Mouse (Mus musculus) neural tube, embryonic 13.5 days (tissue): ENCODE measurements at regions not wholly inside any gene's neighbourhood (a gene's known extent, or its start where the extent isn't known, plus 50 kb on each side); places are given as distances from the start of the nearest gene placed in this dataset.

Source experiments
- ATAC-seq: fragments of 200-750 bp; cut with Nextera tagmentation; 2 replicates; pipeline ENCODE4 v1.8.0; 2017; ENCODE audit warnings: low read depth, mild to moderate bottlenecking, moderate TSS enrichment, moderate library complexity
- H3K27ac ChIP-seq: fragments of 300-500 bp; sonication (generic); replicated peaks from 2 replicates; pipeline ENCODE4 v1.5.1; 2015; ENCODE audit warnings: moderate library complexity, mild to moderate bottlenecking, inconsistent platforms
- H3K27me3 ChIP-seq: fragments of 300-500 bp; sonication (generic); 2 replicates; pipeline ENCODE4 v1.6.1; 2015; ENCODE audit warnings: mild to moderate bottlenecking, inconsistent platforms
- H3K36me3 ChIP-seq: fragments of 300-500 bp; sonication (generic); 2 replicates; pipeline ENCODE4 v1.6.1; 2015; ENCODE audit warnings: mild to moderate bottlenecking, inconsistent platforms
- H3K4me1 ChIP-seq: fragments of 300-500 bp; sonication (generic); replicated peaks from 2 replicates; pipeline ENCODE4 v1.6.1; 2015; ENCODE audit warnings: inconsistent platforms
- H3K4me2 ChIP-seq: fragments of 300-500 bp; sonication (generic); 2 replicates; pipeline ENCODE4 v1.6.1; 2015; ENCODE audit warnings: inconsistent platforms, mild to moderate bottlenecking, moderate library complexity
- H3K4me3 ChIP-seq: fragments of 300-500 bp; sonication (generic); 2 replicates; pipeline ENCODE4 v1.5.1; 2015; ENCODE audit warnings: mild to moderate bottlenecking, inconsistent platforms
- H3K9ac ChIP-seq: fragments of 300-500 bp; sonication (generic); 2 replicates; pipeline ENCODE4 v1.6.1; 2015; ENCODE audit warnings: moderate library complexity, mild to moderate bottlenecking, inconsistent platforms
- H3K9me3 ChIP-seq: fragments of 300-500 bp; sonication (generic); 2 replicates; pipeline ENCODE4 v1.6.1; 2016; ENCODE audit warnings: inconsistent platforms
- WGBS: fragments of 180-500 bp; shearing (Covaris S2); methylation state at CpG from one replicate; pipeline ENCODE4 v1.1.7; 2015; 5-methylcytosine and 5-hydroxymethylcytosine counted together

DNA sequence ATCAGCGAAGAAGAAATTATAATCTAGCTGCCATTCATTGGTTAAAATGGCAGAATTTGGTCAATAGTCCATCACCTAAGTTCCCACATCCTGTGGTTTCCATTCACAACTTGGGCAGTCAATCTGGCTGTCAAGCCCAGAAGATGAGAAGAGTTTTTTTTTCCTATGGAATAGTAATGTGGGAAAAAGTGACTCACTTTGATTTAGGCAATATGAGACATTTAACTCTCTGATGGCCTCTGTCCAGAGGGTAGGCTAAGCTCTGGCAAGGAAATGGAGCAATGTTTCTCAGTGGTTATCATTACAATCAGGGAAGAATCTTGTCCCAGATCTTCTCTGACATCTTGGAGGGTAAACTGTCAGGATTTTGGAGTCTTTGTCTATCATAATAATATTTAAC, 367.9 kb downstream of the Ets1 start:
- no peak overlapping the region for H3K4me2 ChIP-seq
- H3K4me1 ChIP-seq: no peaks in the 10 kb centered on the region
- ATAC-seq: no peak
- H3K9ac ChIP-seq: no peak overlapping the region
- H3K9me3 ChIP-seq: no peaks in the 10 kb centered on the region
- 95% methylated on average over 1 of the region's 1 CpGs for WGBS
- no peak overlapping the region for H3K27ac ChIP-seq
- no peaks in the 10 kb centered on the region for H3K27me3 ChIP-seq
- H3K4me3 ChIP-seq: no peak overlapping the region
- no peaks in the 10 kb centered on the region for H3K36me3 ChIP-seq

DNA sequence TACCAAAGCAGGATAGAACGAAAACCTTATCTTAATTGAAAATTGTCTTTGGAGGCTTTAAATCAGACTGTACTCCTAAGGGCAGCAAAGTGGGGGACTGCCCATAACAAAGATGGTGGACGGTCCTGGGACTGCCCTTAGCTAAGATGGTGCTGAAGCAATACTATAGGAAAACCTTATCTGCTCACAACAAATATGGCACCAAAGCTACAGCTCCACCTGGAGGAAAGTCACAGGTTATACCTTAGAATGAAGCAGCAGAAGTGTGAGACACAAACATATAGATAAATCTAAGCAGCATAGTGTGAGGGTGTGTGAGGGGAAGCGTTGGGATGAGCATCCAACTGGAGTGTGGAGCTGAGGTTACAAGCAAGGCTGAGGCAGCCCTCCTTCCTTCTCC, 368.5 kb downstream of the Ets1 start:
- no peak overlapping the region for H3K4me3 ChIP-seq
- no peaks in the 10 kb centered on the region for H3K4me1 ChIP-seq
- no peaks in the 10 kb centered on the region for H3K27me3 ChIP-seq
- no peaks in the 10 kb centered on the region for H3K36me3 ChIP-seq
- no peak overlapping the region for H3K27ac ChIP-seq
- no peaks in the 10 kb centered on the region for H3K9me3 ChIP-seq
- no peak overlapping the region for H3K4me2 ChIP-seq
- WGBS: 92% methylated on average over 3 of the region's 3 CpGs
- no peak for ATAC-seq
- no peak overlapping the region for H3K9ac ChIP-seq

DNA sequence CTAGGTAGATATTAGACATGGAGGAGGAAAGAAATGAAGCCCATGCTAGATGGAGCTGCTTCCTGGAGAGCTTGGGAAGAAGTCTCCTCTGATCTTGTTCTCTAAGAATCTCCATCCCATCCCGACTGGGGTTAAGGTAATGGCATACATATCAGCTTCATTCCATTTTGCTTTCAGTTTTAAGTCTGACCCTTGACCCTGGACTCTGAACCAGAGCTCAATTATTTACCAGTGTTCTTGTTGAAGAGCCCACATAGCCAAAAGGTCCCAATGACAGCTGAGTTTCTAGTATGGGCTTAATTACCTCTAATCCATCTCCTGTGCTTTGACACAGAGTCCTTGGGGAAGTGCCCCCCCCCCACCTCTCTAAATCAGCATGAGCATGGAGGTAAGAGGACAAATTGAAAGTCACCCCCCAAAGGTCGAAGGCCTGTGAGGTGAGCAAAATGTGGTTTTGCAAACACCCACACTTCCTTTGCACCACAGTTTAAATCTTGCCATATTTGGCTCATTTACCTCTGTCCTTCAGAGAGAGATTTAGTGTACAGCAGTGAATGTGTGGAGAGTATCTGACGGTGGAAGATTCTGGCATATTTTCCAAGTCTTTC, 371.5 kb downstream of the Ets1 start:
- no peaks in the 10 kb centered on the region for H3K4me1 ChIP-seq
- H3K27me3 ChIP-seq: no peaks in the 10 kb centered on the region
- WGBS: 71% methylated on average over 3 of the region's 3 CpGs
- no peak overlapping the region for H3K4me2 ChIP-seq
- no peak overlapping the region for H3K27ac ChIP-seq
- no peak for ATAC-seq
- H3K9ac ChIP-seq: no peak overlapping the region
- no peaks in the 10 kb centered on the region for H3K9me3 ChIP-seq
- H3K36me3 ChIP-seq: no peaks in the 10 kb centered on the region
- H3K4me3 ChIP-seq: no peak overlapping the region

DNA sequence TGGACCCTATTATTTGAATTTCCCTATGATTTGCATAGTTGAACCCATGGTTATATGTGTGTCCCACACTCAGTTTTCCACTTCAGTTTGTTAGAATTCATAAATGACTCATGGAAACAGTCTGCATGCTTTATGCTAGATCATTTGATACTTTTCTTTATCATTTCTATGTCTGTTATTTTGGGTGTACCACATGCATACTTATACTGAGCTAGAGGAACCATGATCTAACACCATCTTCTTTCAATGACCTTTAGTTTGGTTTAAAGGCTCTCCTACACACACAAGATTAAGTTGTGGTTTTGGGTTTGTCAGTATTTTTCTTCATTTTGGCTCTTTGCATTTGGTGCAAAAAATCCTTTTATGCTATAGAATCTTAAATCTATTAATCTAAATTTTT, 375.2 kb downstream of the Ets1 start:
- ATAC-seq: no peak

DNA sequence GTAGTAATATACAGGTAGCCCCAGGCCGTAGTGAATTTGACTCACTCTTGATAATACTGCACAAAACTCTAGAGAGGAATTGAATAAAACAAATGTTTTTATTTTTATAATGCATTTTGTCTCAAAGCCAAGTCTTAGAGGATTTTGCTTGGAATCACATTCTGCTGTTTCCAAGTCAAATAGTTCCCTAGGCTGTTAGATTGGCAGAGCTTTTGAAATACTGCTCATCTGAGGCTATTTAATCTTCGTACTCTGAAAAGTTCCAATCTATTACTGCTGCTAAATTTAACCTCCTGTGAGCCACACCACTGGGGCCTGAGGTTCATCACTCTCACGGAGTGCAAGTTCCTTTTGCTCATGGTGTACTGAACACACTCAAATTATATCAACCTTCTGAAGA, 399.4 kb downstream of the Ets1 start:
- 64% methylated on average over 3 of the region's 3 CpGs for WGBS
- H3K4me2 ChIP-seq: no peak overlapping the region
- no peaks in the 10 kb centered on the region for H3K9me3 ChIP-seq
- no peak overlapping the region for H3K9ac ChIP-seq
- H3K27ac ChIP-seq: no peak overlapping the region
- no peaks in the 10 kb centered on the region for H3K27me3 ChIP-seq
- no peaks in the 10 kb centered on the region for H3K4me1 ChIP-seq
- ATAC-seq: no peak
- H3K4me3 ChIP-seq: no peak overlapping the region
- H3K36me3 ChIP-seq: no peaks in the 10 kb centered on the region

More for the DNA sequence above, 375.2 kb downstream of the Ets1 start:
- Histone ChIP-seq H3K4me2 (no peak overlapping the region), H3K4me1 (no peaks in the 10 kb centered on the region), H3K36me3 (no peaks in the 10 kb centered on the region), H3K9ac (no peak overlapping the region), H3K27me3 (no peaks in the 10 kb centered on the region), H3K27ac (no peak overlapping the region), H3K9me3 (no peaks in the 10 kb centered on the region), H3K4me3 (no peak overlapping the region)

DNA sequence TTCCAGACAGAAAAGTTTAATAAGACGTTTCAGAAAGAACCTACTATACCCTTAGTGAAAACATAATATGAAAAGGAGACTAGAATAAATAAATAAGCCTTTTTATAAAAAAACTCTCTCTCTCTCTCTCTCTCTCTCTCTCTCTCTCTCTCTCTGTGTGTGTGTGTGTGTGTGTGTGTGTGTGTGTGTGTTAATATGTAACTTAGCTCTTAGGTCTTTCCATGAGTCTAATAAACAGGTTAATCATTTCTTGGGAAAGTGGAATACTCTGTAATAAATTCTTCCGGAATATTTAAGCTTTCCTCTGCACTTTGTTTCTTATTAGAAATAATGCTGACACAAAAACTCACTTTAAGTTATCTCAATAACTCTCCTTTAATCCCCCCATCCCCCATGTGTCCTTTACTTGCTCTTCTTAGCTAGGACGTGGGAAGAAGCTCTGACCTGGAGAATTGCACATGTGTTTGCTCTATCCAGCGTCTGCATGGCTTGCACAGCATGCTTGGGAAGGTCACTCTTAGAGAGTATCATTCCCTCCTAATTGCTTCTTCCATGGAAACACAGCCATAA, 403.3 kb downstream of the Ets1 start:
- no peaks in the 10 kb centered on the region for H3K36me3 ChIP-seq
- H3K4me1 ChIP-seq: no peaks in the 10 kb centered on the region
- H3K9ac ChIP-seq: no peak overlapping the region
- no peaks in the 10 kb centered on the region for H3K9me3 ChIP-seq
- no peak overlapping the region for H3K27ac ChIP-seq
- no peaks in the 10 kb centered on the region for H3K27me3 ChIP-seq
- WGBS: 73% methylated on average over 4 of the region's 4 CpGs
- ATAC-seq: no peak
- no peak overlapping the region for H3K4me3 ChIP-seq
- H3K4me2 ChIP-seq: no peak overlapping the region

DNA sequence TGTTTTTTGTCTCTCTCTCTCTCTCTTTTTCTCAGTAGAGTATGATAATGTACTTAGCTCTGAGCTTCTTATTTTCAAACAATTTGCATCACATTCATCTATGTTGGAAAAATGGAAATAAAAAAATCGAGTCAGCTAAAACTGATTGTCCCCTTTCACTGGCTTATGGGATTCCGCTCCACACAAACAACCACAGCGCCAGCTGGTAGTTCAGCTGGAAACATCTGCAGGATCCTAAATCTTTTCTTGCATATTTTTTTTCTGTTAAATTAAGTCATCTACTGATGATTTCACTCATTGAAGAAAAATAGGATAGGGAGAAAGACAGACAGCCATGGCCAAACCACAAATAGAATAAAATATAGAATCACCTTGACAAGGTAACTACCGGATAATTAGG, 414.8 kb downstream of the Ets1 start:
- no peak for ATAC-seq
- H3K36me3 ChIP-seq: no peaks in the 10 kb centered on the region
- H3K4me1 ChIP-seq: no peaks in the 10 kb centered on the region
- no peak overlapping the region for H3K27ac ChIP-seq
- no peak overlapping the region for H3K4me3 ChIP-seq
- H3K4me2 ChIP-seq: no peak overlapping the region
- H3K9me3 ChIP-seq: no peaks in the 10 kb centered on the region
- no peaks in the 10 kb centered on the region; the same call in 1 of the 2 replicates for H3K27me3 ChIP-seq
- H3K9ac ChIP-seq: no peak overlapping the region
- WGBS: 93% methylated on average over 4 of the region's 4 CpGs

DNA sequence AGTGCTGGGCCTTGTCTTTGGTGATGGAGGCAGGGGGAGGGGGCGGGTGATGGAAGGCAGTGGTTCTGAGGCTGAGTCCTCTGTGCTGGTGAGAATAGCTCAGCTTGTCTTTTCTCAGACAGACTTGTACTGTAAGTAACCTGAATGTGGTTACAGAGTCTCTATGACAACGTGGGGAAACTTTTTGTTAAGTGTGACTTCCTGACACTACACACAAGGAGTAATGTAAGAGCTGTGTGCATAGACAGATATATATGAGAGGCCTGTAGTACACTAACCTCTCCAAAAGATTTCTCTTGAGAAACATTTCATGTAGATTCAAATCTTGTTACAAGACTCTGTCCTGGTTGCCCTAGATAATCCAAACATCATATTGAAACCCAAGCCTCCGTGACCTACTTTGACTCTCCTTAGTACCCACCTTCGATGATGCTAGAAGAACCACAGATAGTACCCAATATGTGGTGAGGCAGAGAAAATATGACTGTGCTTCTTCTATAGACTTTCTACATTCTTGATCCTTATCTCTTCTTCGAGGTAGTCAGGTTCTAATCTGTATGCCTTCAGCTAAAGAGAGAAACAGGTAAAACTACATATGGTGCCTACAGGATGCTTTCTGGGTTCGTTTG, 424.7 kb downstream of the Ets1 start:
- H3K9ac ChIP-seq: no peak overlapping the region
- H3K4me3 ChIP-seq: no peak overlapping the region
- peaks cover 10% of the 10 kb centered on the region for H3K4me1 ChIP-seq
- no peak for ATAC-seq
- H3K9me3 ChIP-seq: no peaks in the 10 kb centered on the region
- peaks cover 62% of the 10 kb centered on the region for H3K27me3 ChIP-seq
- H3K27ac ChIP-seq: no peak overlapping the region
- no peaks in the 10 kb centered on the region for H3K36me3 ChIP-seq
- no peak overlapping the region for H3K4me2 ChIP-seq
- 88% methylated on average over 6 of the region's 6 CpGs for WGBS

DNA sequence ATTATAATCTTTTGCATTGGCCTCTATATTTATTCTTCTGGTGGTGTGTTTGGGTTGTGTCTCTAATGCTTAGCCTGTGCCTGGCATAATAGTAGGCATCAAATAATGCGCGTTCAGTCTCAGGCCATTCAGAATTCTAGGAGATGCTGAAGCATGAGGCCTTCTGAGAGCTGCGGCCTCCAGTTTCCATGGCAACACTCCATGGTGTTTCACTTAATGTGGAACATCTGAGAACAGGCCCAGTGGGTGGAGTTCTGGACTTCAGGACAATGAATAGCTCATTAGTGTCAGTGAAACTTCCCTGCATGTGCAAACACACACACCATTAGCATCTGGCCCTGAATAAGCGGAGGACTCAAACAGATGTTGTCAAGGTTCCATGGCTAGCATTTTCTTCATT, 426.5 kb downstream of the Ets1 start:
- H3K36me3 ChIP-seq: no peaks in the 10 kb centered on the region
- no peak overlapping the region for H3K4me2 ChIP-seq
- H3K9me3 ChIP-seq: no peaks in the 10 kb centered on the region
- no peak overlapping the region for H3K4me3 ChIP-seq
- H3K27ac ChIP-seq: no peak overlapping the region
- H3K9ac ChIP-seq: no peak overlapping the region
- 5% methylated on average over 4 of the region's 4 CpGs for WGBS
- peaks cover 10% of the 10 kb centered on the region for H3K4me1 ChIP-seq
- ATAC-seq: peak; percentile 87
- peaks cover 70% of the 10 kb centered on the region for H3K27me3 ChIP-seq

DNA sequence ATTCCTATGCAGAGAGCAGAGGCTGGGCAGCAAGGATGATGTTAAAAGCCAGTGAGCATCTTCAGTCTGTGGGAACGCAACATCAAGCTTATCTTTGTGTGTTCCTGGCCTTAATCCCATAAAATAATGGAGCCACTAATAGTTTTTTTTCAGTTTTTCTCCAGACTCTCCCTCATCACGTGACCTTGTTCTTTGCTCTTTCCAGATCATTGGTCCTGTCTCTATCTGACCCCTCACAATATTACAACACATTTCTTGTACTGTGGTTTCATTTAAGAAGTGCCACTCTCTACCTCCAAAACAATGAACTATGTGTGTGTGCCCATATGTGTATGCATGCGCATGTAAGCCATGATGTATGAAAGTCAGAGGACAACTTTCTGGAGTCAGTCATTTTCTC, 429.3 kb downstream of the Ets1 start:
- no peak overlapping the region for H3K9ac ChIP-seq
- H3K9me3 ChIP-seq: no peaks in the 10 kb centered on the region
- H3K4me2 ChIP-seq: no peak overlapping the region
- H3K4me3 ChIP-seq: no peak overlapping the region
- H3K27me3 ChIP-seq: peaks cover 48% of the 10 kb centered on the region
- ATAC-seq: no peak
- H3K36me3 ChIP-seq: no peaks in the 10 kb centered on the region
- no peak overlapping the region for H3K27ac ChIP-seq
- peaks cover 10% of the 10 kb centered on the region for H3K4me1 ChIP-seq
- 96% methylated on average over 3 of the region's 3 CpGs for WGBS

DNA sequence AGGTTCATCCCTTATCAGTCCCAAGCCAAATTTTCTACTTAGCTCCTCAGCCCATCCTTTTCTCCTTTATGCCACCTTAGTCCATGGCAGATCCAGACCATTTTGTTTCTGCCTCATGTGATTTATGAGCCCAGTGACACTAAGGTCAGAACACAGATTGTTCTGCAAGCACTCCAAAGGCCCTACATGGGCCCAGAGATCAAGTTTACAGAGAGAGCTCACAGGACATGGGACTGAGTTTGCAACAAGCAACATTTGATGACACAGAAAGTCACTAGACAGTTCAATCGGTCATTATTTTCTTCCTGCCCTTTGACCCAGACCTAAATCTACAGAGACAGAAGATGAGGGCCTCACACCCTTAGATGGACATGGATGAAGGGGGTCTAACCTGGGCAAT, 431.5 kb downstream of the Ets1 start:
- Histone ChIP-seq H3K36me3 (no peaks in the 10 kb centered on the region), H3K9me3 (no peaks in the 10 kb centered on the region), H3K4me1 (peaks cover 3% of the 10 kb centered on the region), H3K4me3 (no peak overlapping the region), H3K27ac (no peak overlapping the region), H3K9ac (no peak overlapping the region), H3K4me2 (no peak overlapping the region), H3K27me3 (peaks cover 36% of the 10 kb centered on the region)
- 86% methylated on average over 1 of the region's 1 CpGs for WGBS
- no peak for ATAC-seq

DNA sequence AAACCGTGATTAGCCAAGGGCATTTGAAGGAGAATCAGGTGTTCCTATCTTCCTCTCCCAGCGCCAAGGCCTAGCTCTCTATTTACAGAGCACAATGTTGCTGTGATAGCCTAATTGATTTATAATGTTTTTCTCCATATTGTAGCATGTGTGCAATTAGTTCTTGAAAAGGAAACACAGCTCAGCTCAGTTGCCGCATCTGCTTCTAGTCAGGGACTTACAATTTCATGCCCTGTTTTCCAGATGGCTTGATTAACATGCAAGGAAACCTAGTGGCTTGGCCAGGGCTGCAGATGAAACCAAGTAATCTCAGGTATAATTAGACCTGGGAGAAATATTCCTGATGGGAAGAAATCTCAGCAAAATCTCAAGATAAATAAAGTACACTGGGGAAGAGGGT, 434.1 kb downstream of the Ets1 start:
- H3K4me2 ChIP-seq: no peak overlapping the region
- H3K4me3 ChIP-seq: no peak overlapping the region
- H3K9ac ChIP-seq: no peak overlapping the region
- peaks cover 19% of the 10 kb centered on the region for H3K27me3 ChIP-seq
- peaks cover 7% of the 10 kb centered on the region; the same call in 1 of the 2 replicates for H3K9me3 ChIP-seq
- ATAC-seq: no peak
- WGBS: 54% methylated on average over 3 of the region's 3 CpGs
- H3K4me1 ChIP-seq: no peaks in the 10 kb centered on the region
- H3K27ac ChIP-seq: no peak overlapping the region
- no peaks in the 10 kb centered on the region for H3K36me3 ChIP-seq

DNA sequence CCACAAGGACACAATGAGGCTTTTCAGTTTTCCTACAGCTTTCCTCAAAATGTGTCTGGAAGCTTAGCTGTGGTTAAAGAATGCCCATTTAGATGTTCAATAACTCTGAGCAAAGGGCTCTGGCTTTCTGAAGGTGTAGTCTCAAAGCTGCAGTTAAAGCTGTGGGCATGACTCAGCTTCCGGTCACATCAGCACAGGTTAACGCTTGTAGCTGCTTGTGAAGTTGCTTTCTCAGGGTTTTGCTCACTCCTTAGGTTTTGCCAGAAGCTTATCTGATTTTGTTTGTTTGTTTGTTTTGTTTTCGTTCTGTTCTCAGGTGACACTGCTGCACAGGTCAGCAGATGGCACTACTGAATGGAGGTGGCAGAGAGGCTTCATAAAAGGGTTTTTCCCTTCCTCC, 444.2 kb downstream of the Ets1 start:
- no peak overlapping the region for H3K27ac ChIP-seq
- no peak overlapping the region for H3K4me2 ChIP-seq
- no peaks in the 10 kb centered on the region for H3K9me3 ChIP-seq
- H3K9ac ChIP-seq: no peak overlapping the region
- H3K36me3 ChIP-seq: no peaks in the 10 kb centered on the region
- 0 out of 2 replicates have a peak, but pooled peaks cover 6% of the 10 kb centered on the region for H3K4me1 ChIP-seq
- 89% methylated on average over 3 of the region's 3 CpGs for WGBS
- no peak for ATAC-seq
- no peaks in the 10 kb centered on the region for H3K27me3 ChIP-seq
- H3K4me3 ChIP-seq: no peak overlapping the region
